Mouse (Mus musculus): Measurements from ENCODE around the gene Mrpl33. TPM values are rescaled to one million over a fixed set of nuclear protein-coding genes. Genes with fewer than 3 reads are reported as not detected.
A peak's percentile ranks its signal among the peaks of the same experiment; 100 is the strongest.

The Mrpl33 gene
- polyA plus RNA-seq, 1 experiment: 27.6 TPM

DNA sequence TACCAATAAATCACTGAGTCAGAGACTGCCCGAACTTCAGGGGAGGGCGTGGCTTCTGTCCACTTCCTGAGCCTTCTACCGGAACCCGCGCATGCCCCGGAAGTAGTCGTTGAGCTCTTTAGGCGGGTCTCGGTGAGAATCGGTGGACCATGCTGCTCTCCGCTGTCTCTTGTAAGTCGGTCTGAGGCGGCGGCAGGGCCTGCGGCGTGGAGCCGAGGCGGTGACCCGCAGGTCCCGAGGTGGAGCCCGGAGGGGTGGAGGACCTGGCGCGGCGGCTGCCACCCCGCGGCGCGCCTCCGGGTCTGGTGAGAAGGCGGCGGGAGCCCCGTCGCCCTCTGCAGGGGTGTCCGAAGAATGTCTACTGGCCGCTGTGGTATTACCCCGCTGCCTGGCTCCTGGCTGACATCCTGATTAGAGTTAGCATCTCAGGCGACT lies 17.1 kb downstream of the Mrpl33 start:
- H3K4me1 ChIP-seq (replicated peaks; ENCODE audit: control insufficient read depth, insufficient read depth, low read length): peaks cover 3% of the 10 kb centered on the region
- H3K36me3 ChIP-seq (ENCODE audit: control insufficient read depth, insufficient read depth, low read length): peaks cover 8% of the 10 kb centered on the region; the same call in 1 of the 2 replicates
- peak overlapping the region; percentile 32; the same call in 1 of the 2 replicates for H3K27ac ChIP-seq (ENCODE audit: control insufficient read depth, insufficient read depth, low read length)
- no peaks in the 10 kb centered on the region for H3K27me3 ChIP-seq (ENCODE audit: control insufficient read depth, insufficient read depth, low read length)
- DNase-seq: peak; percentile 84
- under 1% methylated on average over 37 of the region's 37 CpGs for WGBS
- H3K4me3 ChIP-seq (ENCODE audit: control insufficient read depth, insufficient read depth, low read length): peak overlapping the region; percentile 79
- TF ChIP-seq CTCF (IDR thresholded peaks at IDR 0.05; ENCODE audit: borderline replicate concordance, control insufficient read depth, extremely low read depth, insufficient read depth, low read length, poor library complexity): peak; percentile 57; the same call in 1 of the 2 replicates
- TF ChIP-seq POLR2A (IDR thresholded peaks at IDR 0.05; ENCODE audit: control insufficient read depth, extremely low read depth, insufficient read depth, low read length, poor library complexity): peak; percentile 72; the same call in 1 of the 2 replicates

DNA sequence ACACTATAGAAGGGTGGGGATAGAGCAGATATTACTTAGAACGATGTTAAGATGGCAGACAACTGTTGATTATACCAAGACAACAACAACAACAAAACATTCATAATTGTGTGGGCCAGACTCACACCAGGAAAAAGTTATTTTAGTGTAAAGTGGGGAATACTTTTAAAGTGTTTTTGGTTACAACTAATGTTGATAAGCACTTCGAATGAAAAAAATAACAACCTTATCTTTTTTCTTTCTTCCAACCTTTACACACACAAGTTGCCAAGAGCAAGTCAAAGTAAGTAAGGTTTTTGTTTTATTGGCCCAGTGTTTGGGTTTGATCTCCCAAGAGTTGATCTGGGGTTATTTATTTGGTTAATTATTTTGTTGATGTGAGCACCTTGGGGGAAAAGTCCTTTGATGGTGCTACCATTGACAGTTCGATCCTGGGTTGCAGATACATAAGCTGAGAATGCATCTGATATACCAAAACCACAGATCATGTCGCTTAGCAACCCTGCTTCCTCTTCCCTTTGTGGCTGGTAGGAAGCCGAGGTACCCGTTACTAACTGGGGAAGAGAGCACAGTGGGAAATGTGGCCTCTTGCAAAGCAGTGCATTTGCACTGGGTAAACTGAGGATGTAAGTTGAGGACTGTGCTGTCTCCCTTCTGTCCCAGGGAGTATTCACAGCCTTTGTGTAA lies 17.7 kb downstream of the Mrpl33 start:
- Histone ChIP-seq H3K4me1 (replicated peaks; ENCODE audit: control insufficient read depth, insufficient read depth, low read length) (peaks cover 3% of the 10 kb centered on the region), H3K36me3 (ENCODE audit: control insufficient read depth, insufficient read depth, low read length) (peaks cover 13% of the 10 kb centered on the region)
- WGBS: 3% methylated on average over 6 of the region's 6 CpGs

DNA sequence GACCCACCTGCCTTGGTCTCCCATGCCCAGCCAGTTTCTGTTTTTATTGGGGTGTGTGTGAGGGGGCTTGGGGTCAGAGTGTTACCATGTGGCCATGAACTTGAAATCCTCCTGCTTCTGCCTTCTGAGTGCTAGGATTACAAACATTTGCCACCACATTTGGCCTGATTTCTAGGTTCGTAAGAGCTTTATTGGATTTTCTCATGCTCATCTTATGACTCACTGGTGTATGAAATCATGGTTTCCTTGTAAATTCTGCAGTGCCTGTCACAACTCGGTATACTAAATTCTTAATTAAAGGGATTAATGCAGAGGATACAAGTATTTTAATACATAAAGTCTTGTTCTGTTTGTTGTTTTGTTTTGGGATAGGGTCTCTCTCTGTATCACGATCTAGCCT lies 23.6 kb downstream of the Mrpl33 start:
- 96% methylated on average over 3 of the region's 3 CpGs for WGBS
- no peak for DNase-seq
- TF ChIP-seq CTCF (IDR thresholded peaks at IDR 0.05; ENCODE audit: borderline replicate concordance, control insufficient read depth, extremely low read depth, insufficient read depth, low read length, poor library complexity) (no peak), POLR2A (IDR thresholded peaks at IDR 0.05; ENCODE audit: control insufficient read depth, extremely low read depth, insufficient read depth, low read length, poor library complexity) (no peak)
- Histone ChIP-seq H3K4me1 (replicated peaks; ENCODE audit: control insufficient read depth, insufficient read depth, low read length) (no peaks in the 10 kb centered on the region), H3K27me3 (ENCODE audit: control insufficient read depth, insufficient read depth, low read length) (no peaks in the 10 kb centered on the region), H3K36me3 (ENCODE audit: control insufficient read depth, insufficient read depth, low read length) (peaks cover 29% of the 10 kb centered on the region), H3K27ac (ENCODE audit: control insufficient read depth, insufficient read depth, low read length) (no peak overlapping the region), H3K4me3 (ENCODE audit: control insufficient read depth, insufficient read depth, low read length) (no peak overlapping the region)

More for the DNA sequence above, 17.7 kb downstream of the Mrpl33 start:
- Histone ChIP-seq H3K27ac (ENCODE audit: control insufficient read depth, insufficient read depth, low read length) (peak overlapping the region; percentile 32; the same call in 1 of the 2 replicates), H3K4me3 (ENCODE audit: control insufficient read depth, insufficient read depth, low read length) (peak overlapping the region; percentile 79), H3K27me3 (ENCODE audit: control insufficient read depth, insufficient read depth, low read length) (no peaks in the 10 kb centered on the region)
- peak; percentile 68 for DNase-seq
- TF ChIP-seq CTCF (IDR thresholded peaks at IDR 0.05; ENCODE audit: borderline replicate concordance, control insufficient read depth, extremely low read depth, insufficient read depth, low read length, poor library complexity) (no peak), POLR2A (IDR thresholded peaks at IDR 0.05; ENCODE audit: control insufficient read depth, extremely low read depth, insufficient read depth, low read length, poor library complexity) (no peak)

DNA sequence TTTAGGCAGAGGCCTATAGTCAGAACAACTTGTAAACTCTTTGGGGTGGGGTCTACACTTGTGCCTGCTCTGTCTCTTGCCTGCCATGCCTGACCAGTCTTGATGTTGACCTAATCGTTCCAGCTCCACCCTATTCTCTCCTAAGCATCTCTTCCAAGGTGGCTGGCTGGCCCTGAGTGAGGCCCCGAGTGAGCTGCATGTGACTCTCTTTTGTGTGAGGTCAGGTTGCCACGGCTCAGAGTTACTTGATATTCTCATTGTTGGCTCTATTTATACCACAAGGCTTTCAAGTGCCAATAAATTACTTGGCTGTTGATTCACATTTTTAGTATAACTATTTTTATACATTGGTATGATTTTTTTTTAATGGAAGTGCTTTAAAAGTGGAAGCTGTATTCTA lies 30.4 kb downstream of the Mrpl33 start:
- H3K27me3 ChIP-seq (ENCODE audit: control insufficient read depth, insufficient read depth, low read length): no peaks in the 10 kb centered on the region
- H3K4me1 ChIP-seq (replicated peaks; ENCODE audit: control insufficient read depth, insufficient read depth, low read length): no peaks in the 10 kb centered on the region
- WGBS: 81% methylated on average over 3 of the region's 3 CpGs
- no peak for TF ChIP-seq CTCF (IDR thresholded peaks at IDR 0.05; ENCODE audit: borderline replicate concordance, control insufficient read depth, extremely low read depth, insufficient read depth, low read length, poor library complexity)
- TF ChIP-seq POLR2A (IDR thresholded peaks at IDR 0.05; ENCODE audit: control insufficient read depth, extremely low read depth, insufficient read depth, low read length, poor library complexity): no peak
- peaks cover 9% of the 10 kb centered on the region for H3K36me3 ChIP-seq (ENCODE audit: control insufficient read depth, insufficient read depth, low read length)
- no peak for DNase-seq
- H3K4me3 ChIP-seq (ENCODE audit: control insufficient read depth, insufficient read depth, low read length): no peak overlapping the region
- H3K27ac ChIP-seq (ENCODE audit: control insufficient read depth, insufficient read depth, low read length): no peak overlapping the region

DNA sequence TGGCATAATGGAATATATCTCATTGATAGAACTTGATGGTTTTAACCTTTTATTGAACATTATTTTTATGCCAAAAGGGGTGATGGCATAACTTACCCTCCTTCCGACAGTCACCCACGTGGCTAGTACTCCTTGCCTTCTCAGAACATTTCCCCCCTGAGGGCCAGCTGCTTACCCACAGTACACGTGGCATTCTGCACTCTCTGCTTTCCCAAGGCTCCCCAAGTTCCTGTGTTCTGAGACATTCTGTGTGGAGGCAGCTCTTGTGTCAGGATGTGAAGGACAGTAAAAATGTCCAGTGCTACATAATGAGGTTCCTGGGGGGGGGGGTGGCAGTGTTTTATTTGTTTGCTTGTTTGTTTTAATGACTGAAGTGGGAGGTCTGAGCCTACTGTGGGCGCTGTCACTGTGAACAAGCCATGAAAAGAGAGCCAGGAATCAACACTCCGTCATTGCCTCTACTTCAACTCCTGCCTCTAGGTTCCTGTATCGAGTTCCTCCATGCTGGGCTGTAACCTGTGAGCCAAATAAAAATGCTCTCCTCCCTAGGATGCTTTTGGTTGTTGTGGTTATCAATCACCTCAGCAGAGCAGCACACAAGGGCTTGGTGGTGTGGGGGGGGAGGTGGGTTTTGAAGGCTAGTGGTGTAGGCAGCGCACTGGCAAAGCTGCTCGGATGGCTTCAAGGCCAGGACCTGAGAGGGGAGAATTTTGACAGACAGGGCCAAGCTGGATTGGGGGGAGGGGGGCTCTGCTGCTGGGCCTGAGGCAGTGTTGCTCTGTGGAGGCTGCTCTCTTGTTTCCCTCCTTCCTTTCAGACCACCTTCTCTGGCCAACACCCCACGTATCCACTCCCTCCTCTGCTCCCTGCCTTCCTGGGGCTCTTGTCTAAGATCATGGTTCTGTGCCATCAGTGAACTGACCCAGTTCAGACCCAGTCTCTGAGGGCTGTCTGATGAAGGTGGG lies 31.1 kb downstream of the Mrpl33 start:
- no peak for DNase-seq
- H3K4me3 ChIP-seq (ENCODE audit: control insufficient read depth, insufficient read depth, low read length): no peak overlapping the region
- no peak overlapping the region for H3K27ac ChIP-seq (ENCODE audit: control insufficient read depth, insufficient read depth, low read length)
- no peaks in the 10 kb centered on the region for H3K4me1 ChIP-seq (replicated peaks; ENCODE audit: control insufficient read depth, insufficient read depth, low read length)
- no peaks in the 10 kb centered on the region for H3K27me3 ChIP-seq (ENCODE audit: control insufficient read depth, insufficient read depth, low read length)
- WGBS: 82% methylated on average over 9 of the region's 9 CpGs
- H3K36me3 ChIP-seq (ENCODE audit: control insufficient read depth, insufficient read depth, low read length): peaks cover 2% of the 10 kb centered on the region; the same call in 1 of the 2 replicates
- no peak for TF ChIP-seq POLR2A (IDR thresholded peaks at IDR 0.05; ENCODE audit: control insufficient read depth, extremely low read depth, insufficient read depth, low read length, poor library complexity)
- no peak for TF ChIP-seq CTCF (IDR thresholded peaks at IDR 0.05; ENCODE audit: borderline replicate concordance, control insufficient read depth, extremely low read depth, insufficient read depth, low read length, poor library complexity)

DNA sequence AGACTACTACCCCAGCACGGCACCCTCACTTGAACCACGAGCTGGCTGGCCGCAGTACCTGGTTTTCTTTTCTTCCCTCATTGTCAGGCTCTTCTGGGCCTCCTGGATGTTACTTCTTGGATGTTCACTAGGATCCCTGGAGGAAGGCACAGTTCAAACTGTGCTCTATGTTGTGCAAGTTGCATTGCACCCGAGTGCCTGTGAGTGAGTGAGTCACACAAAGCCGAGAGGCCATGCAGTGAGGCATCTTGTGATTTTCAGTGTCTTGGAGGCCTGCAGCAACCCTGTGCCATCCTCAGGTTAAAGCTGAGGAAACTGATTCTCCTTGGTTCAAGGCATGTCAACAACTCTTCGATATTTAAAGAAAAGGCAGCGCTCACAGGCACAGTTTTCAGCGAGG lies 31.8 kb downstream of the Mrpl33 start:
- WGBS: 95% methylated on average over 8 of the region's 8 CpGs

More for the DNA sequence above, 31.8 kb downstream of the Mrpl33 start:
- H3K4me3 ChIP-seq (ENCODE audit: control insufficient read depth, insufficient read depth, low read length): no peak overlapping the region
- no peaks in the 10 kb centered on the region for H3K4me1 ChIP-seq (replicated peaks; ENCODE audit: control insufficient read depth, insufficient read depth, low read length)
- H3K27me3 ChIP-seq (ENCODE audit: control insufficient read depth, insufficient read depth, low read length): no peaks in the 10 kb centered on the region
- no peak overlapping the region for H3K27ac ChIP-seq (ENCODE audit: control insufficient read depth, insufficient read depth, low read length)
- DNase-seq: no peak
- TF ChIP-seq CTCF (IDR thresholded peaks at IDR 0.05; ENCODE audit: borderline replicate concordance, control insufficient read depth, extremely low read depth, insufficient read depth, low read length, poor library complexity): no peak
- TF ChIP-seq POLR2A (IDR thresholded peaks at IDR 0.05; ENCODE audit: control insufficient read depth, extremely low read depth, insufficient read depth, low read length, poor library complexity): no peak
- H3K36me3 ChIP-seq (ENCODE audit: control insufficient read depth, insufficient read depth, low read length): no peaks in the 10 kb centered on the region
